Mouse (Mus musculus): Measurements from ENCODE around the gene Erlec1. TPM values are rescaled to one million over a fixed set of nuclear protein-coding genes. Genes with fewer than 3 reads are reported as not detected.

Gene Erlec1
- polyA plus RNA-seq (2015; fragmentation: Nextera tagmentation; extraction: Ambion mirVana) = 5.6 and 6.2 TPM in 2 replicates

DNA sequence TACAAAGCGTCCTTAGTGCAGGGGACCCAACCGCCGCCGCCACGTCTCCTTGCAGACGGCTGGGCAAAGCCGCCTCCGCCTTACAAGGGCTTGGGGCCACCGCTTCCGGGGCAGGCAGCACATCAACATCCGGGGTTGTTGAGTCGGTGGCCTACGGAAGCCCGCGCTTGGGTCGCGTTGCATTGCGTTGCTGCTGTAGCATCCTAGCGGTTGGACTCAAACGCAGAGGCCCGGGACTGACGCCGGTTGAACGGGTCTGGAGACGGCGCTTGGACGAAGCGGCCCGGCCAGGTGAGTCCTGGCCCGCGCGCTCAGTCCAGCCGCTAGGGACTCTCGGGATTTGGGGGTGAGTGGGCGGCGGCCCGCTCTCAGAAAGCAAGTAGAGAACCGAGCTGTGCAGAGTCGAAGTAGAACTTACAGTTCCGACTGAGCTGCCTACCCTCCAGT is at the start of gene Erlec1:
Gene Erlec1 (minus strand): TSS at position 57 of the 447 bp plus-strand sequence.
- H3K9ac ChIP-seq = peak within 1 kb of the TSS; percentile 92

GRCm38 (mm10) chr11:31001169-31001908 is 47.2 kb upstream of the Erlec1 start:
- ATAC-seq (ENCODE audit: low read depth) (peak; percentile 90), DNase-seq (peak; percentile 58)
- H3K27ac ChIP-seq = peak overlapping the region; percentile 90
- no peaks in the 10 kb centered on the region for H3K27me3 ChIP-seq
- H3K4me1 ChIP-seq (replicated peaks) = peaks cover 56% of the 10 kb centered on the region
- WGBS (ENCODE audit: insufficient replicate concordance) = 27% methylated on average over 4 of the region's 4 CpGs
- no peak overlapping the region for H3K4me3 ChIP-seq (replicated peaks)
- H3K9ac ChIP-seq = peak overlapping the region; percentile 61
- H3K9me3 ChIP-seq (replicated peaks) = no peaks in the 10 kb centered on the region
- 0 out of 2 replicates have a peak, but pooled peaks cover 3% of the 10 kb centered on the region for H3K36me3 ChIP-seq
- peak overlapping the region; percentile 34 for H3K4me2 ChIP-seq

More for the DNA sequence above, at the start of gene Erlec1:
- Histone ChIP-seq H3K9me3 (replicated peaks) (no peaks in the 10 kb centered on the region), H3K27ac (peak within 1 kb of the TSS; percentile 92), H3K4me2 (peak within 1 kb of the TSS; percentile 84), H3K4me1 (replicated peaks) (peaks cover 20% of the 10 kb centered on the region), H3K27me3 (no peaks in the 10 kb centered on the region), H3K4me3 (replicated peaks) (peak within 1 kb of the TSS; percentile 85), H3K36me3 (peaks cover 24% of the 10 kb centered on the region)
- DNase-seq (peak; percentile 80), ATAC-seq (ENCODE audit: low read depth) (peak; percentile 94)
- under 1% methylated on average over 40 of the region's 40 CpGs for WGBS (ENCODE audit: insufficient replicate concordance)

DNA sequence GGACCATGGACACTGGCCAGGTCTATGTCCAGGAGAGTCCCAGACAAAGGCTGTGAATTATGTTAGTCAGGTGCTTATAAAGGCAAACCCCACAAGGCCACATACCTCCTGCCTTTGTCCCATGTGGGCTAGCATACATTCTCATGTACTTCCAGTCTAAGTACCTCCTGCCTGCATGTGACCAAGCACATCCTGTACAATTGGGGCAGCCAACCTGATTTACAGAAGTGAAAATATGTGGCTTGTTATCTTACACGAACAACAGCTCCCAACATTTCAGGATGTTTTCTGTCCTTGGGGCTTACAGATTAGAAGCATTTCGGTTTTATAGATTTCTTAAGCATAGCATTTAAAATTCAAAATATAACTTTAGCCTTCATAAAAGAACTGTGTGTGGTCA is 45.9 kb upstream of the Erlec1 start:
- WGBS (ENCODE audit: insufficient replicate concordance) = 20% methylated on average over 2 of the region's 2 CpGs
- no peak for ATAC-seq (ENCODE audit: low read depth)

GRCm38 (mm10) chr11:30998704-30999103 is 44.6 kb upstream of the Erlec1 start:
- Histone ChIP-seq H3K27ac (peak overlapping the region; percentile 90), H3K9me3 (replicated peaks) (no peaks in the 10 kb centered on the region), H3K4me2 (peak overlapping the region; percentile 7), H3K9ac (peak overlapping the region; percentile 24), H3K4me1 (replicated peaks) (peaks cover 58% of the 10 kb centered on the region), H3K4me3 (replicated peaks) (no peak overlapping the region), H3K36me3 (no peaks in the 10 kb centered on the region), H3K27me3 (no peaks in the 10 kb centered on the region)
- WGBS (ENCODE audit: insufficient replicate concordance) = 34% methylated on average over 2 of the region's 2 CpGs
- ATAC-seq (ENCODE audit: low read depth) (peak; percentile 56), DNase-seq (no peak)

More for the DNA sequence above, 45.9 kb upstream of the Erlec1 start:
- H3K36me3 ChIP-seq = no peaks in the 10 kb centered on the region
- H3K9me3 ChIP-seq (replicated peaks) = no peaks in the 10 kb centered on the region
- peak overlapping the region; percentile 90 for H3K27ac ChIP-seq
- no peaks in the 10 kb centered on the region for H3K27me3 ChIP-seq
- peak; percentile 38 for DNase-seq
- H3K4me1 ChIP-seq (replicated peaks) = peaks cover 58% of the 10 kb centered on the region
- H3K4me2 ChIP-seq = 0 out of 2 replicates have a peak overlapping the region, but pooled peaks have one; percentile 0
- no peak overlapping the region for H3K4me3 ChIP-seq (replicated peaks)
- H3K9ac ChIP-seq = peak overlapping the region; percentile 39; the same call in 1 of the 2 replicates

GRCm38 (mm10) chr11:30998199-30998598 is 44.1 kb upstream of the Erlec1 start:
- peak; percentile 43 for DNase-seq
- H3K4me1 ChIP-seq (replicated peaks) = peaks cover 55% of the 10 kb centered on the region
- no peaks in the 10 kb centered on the region for H3K27me3 ChIP-seq
- no peaks in the 10 kb centered on the region for H3K9me3 ChIP-seq (replicated peaks)
- 30% methylated on average over 5 of the region's 5 CpGs for WGBS (ENCODE audit: insufficient replicate concordance)
- H3K36me3 ChIP-seq = no peaks in the 10 kb centered on the region
- no peak overlapping the region for H3K4me3 ChIP-seq (replicated peaks)
- peak overlapping the region; percentile 44 for H3K9ac ChIP-seq
- H3K4me2 ChIP-seq = peak overlapping the region; percentile 34
- H3K27ac ChIP-seq = peak overlapping the region; percentile 90
- peak; percentile 67 for ATAC-seq (ENCODE audit: low read depth)

- Histone ChIP-seq H3K4me3 (replicated peaks) (no peak overlapping the region), H3K4me1 (replicated peaks) (peaks cover 42% of the 10 kb centered on the region), H3K27me3 (no peaks in the 10 kb centered on the region), H3K9me3 (replicated peaks) (no peaks in the 10 kb centered on the region), H3K27ac (no peak overlapping the region), H3K36me3 (no peaks in the 10 kb centered on the region), H3K9ac (no peak overlapping the region), H3K4me2 (no peak overlapping the region)
- WGBS (ENCODE audit: insufficient replicate concordance) = 58% methylated on average over 3 of the region's 3 CpGs
- DNase-seq (peak; percentile 58), ATAC-seq (ENCODE audit: low read depth) (peak; percentile 59)
Observed at GRCm38 (mm10) chr11:30996670-30997069, 42.5 kb upstream of the Erlec1 start.

GRCm38 (mm10) chr11:30986625-30987017 is 32.5 kb upstream of the Erlec1 start:
- no peaks in the 10 kb centered on the region for H3K27me3 ChIP-seq
- H3K9ac ChIP-seq = peak overlapping the region; percentile 93
- H3K4me2 ChIP-seq = peak overlapping the region; percentile 74
- no peak for DNase-seq
- peaks cover 21% of the 10 kb centered on the region for H3K4me1 ChIP-seq (replicated peaks)
- 0% methylated on average over 2 of the region's 2 CpGs for WGBS (ENCODE audit: insufficient replicate concordance)
- peak overlapping the region; percentile 92 for H3K27ac ChIP-seq
- ATAC-seq (ENCODE audit: low read depth) = peak; percentile 72
- peak overlapping the region; percentile 74 for H3K4me3 ChIP-seq (replicated peaks)
- no peaks in the 10 kb centered on the region for H3K9me3 ChIP-seq (replicated peaks)
- peaks cover 10% of the 10 kb centered on the region for H3K36me3 ChIP-seq

- under 1% methylated on average over 22 of the region's 22 CpGs for WGBS (ENCODE audit: insufficient replicate concordance)
- Histone ChIP-seq H3K4me1 (replicated peaks) (peaks cover 24% of the 10 kb centered on the region), H3K4me2 (peak within 1 kb of the TSS; percentile 74), H3K4me3 (replicated peaks) (peak within 1 kb of the TSS; percentile 74), H3K27me3 (no peaks in the 10 kb centered on the region), H3K9ac (peak within 1 kb of the TSS; percentile 93), H3K9me3 (replicated peaks) (no peaks in the 10 kb centered on the region), H3K36me3 (peaks cover 10% of the 10 kb centered on the region), H3K27ac (peak within 1 kb of the TSS; percentile 92)
- DNase-seq = peak; percentile 78
- ATAC-seq (ENCODE audit: low read depth) = peak; percentile 99
Observed at GRCm38 (mm10) chr11:30985877-30986624, 31.9 kb upstream of the Erlec1 start, which contains the start of gene Chac2. Gene Chac2 (minus strand): TSS chr11:30986350.

- Histone ChIP-seq H3K27me3 (no peaks in the 10 kb centered on the region), H3K9ac (peak overlapping the region; percentile 93), H3K4me2 (peak overlapping the region; percentile 74), H3K27ac (peak overlapping the region; percentile 92), H3K9me3 (replicated peaks) (no peaks in the 10 kb centered on the region), H3K4me3 (replicated peaks) (peak overlapping the region; percentile 74), H3K36me3 (peaks cover 11% of the 10 kb centered on the region), H3K4me1 (replicated peaks) (peaks cover 24% of the 10 kb centered on the region)
- no peak for ATAC-seq (ENCODE audit: low read depth)
- DNase-seq = no peak
- WGBS (ENCODE audit: insufficient replicate concordance) = 36% methylated on average over 2 of the region's 2 CpGs
Observed at GRCm38 (mm10) chr11:30985237-30985636, 31.1 kb upstream of the Erlec1 start.

GRCm38 (mm10) chr11:30953469-30954154 is 523 bp downstream of the Erlec1 start:
- H3K9ac ChIP-seq = peak overlapping the region; percentile 92
- peak; percentile 40 for DNase-seq
- H3K4me1 ChIP-seq (replicated peaks) = peaks cover 20% of the 10 kb centered on the region
- peak overlapping the region; percentile 85 for H3K4me3 ChIP-seq (replicated peaks)
- ATAC-seq (ENCODE audit: low read depth) = peak; percentile 80
- peak overlapping the region; percentile 92 for H3K27ac ChIP-seq
- WGBS (ENCODE audit: insufficient replicate concordance) = 1% methylated on average over 24 of the region's 32 CpGs
- no peaks in the 10 kb centered on the region for H3K27me3 ChIP-seq
- H3K4me2 ChIP-seq = peak overlapping the region; percentile 73
- peaks cover 29% of the 10 kb centered on the region for H3K36me3 ChIP-seq
- H3K9me3 ChIP-seq (replicated peaks) = no peaks in the 10 kb centered on the region
